Mouse (Mus musculus) liver, adult 2 months (tissue): ENCODE data around the gene Rho. TPM values are rescaled to one million over a fixed set of nuclear protein-coding genes. Genes with fewer than 3 reads are reported as not detected.

Experiments used
- DNase-seq: peaks from one replicate; pipeline ENCODE4 v3.0.0-alpha.2; 2011; ENCODE audit warnings: low read depth, low spot score; ENCODE audit errors: extremely low read depth
- H3K27ac ChIP-seq: fragments of 200-500 bp; replicated peaks from 2 replicates; pipeline ENCODE4 v1.5.1; 2012; ENCODE audit warnings: low read depth, mild to moderate bottlenecking, control low read depth, inconsistent platforms, low read length; ENCODE audit not compliant: insufficient read depth
- H3K27me3 ChIP-seq: fragments of 200-500 bp; 2 replicates; pipeline ENCODE4 v1.6.1; 2012; ENCODE audit warnings: mild to moderate bottlenecking, moderate library complexity, low read length, inconsistent platforms; ENCODE audit not compliant: control insufficient read depth, insufficient read depth
- H3K36me3 ChIP-seq: fragments of 200-500 bp; 2 replicates; pipeline ENCODE4 v1.6.1; 2012; ENCODE audit warnings: low read length, inconsistent platforms; ENCODE audit not compliant: control insufficient read depth, insufficient read depth
- H3K4me1 ChIP-seq: fragments of 200-500 bp; 2 replicates; pipeline ENCODE4 v1.6.1; 2011; ENCODE audit warnings: low read length; ENCODE audit not compliant: control insufficient read depth, insufficient read depth
- H3K4me3 ChIP-seq: fragments of 200-500 bp; 2 replicates; pipeline ENCODE4 v1.5.1; 2011; ENCODE audit warnings: low read depth, mild to moderate bottlenecking, control low read depth, low read length, moderate library complexity; ENCODE audit not compliant: insufficient read depth
- H3K79me2 ChIP-seq: fragments of 200-500 bp; 2 replicates; pipeline ENCODE4 v1.6.1; 2012; ENCODE audit warnings: inconsistent platforms, mild to moderate bottlenecking, low read length, moderate library complexity; ENCODE audit not compliant: control insufficient read depth, insufficient read depth
- H3K9ac ChIP-seq: fragments of 200-500 bp; 2 replicates; pipeline ENCODE4 v1.6.1; 2012; ENCODE audit warnings: low read depth, mild to moderate bottlenecking, control low read depth, inconsistent platforms, low read length
- CTCF ChIP-seq: fragments of 200-500 bp; IDR thresholded peaks from 2 replicates; pipeline ENCODE4 v1.5.1; 2011; ENCODE audit warnings: low read depth, low read length, control low read depth
- POLR2A ChIP-seq: fragments of 200-500 bp; IDR thresholded peaks from 2 replicates; pipeline ENCODE4 v1.6.1; 2011; ENCODE audit warnings: low read length, control low read depth; ENCODE audit not compliant: insufficient read depth; ENCODE audit errors: extremely low read depth
- WGBS: fragments of 180-500 bp; shearing (Covaris S2); methylation state at CpG from one replicate; pipeline ENCODE4 v1.1.7; 2018; 5-methylcytosine and 5-hydroxymethylcytosine counted together
- polyA plus RNA-seq: library from polyadenylated mRNA; depleted of rRNA; stranded (reverse); fragments of >200 nt; gene quantifications from 2 replicates; pipeline ENCODE4 v1.2.3, GENCODE M21; 2012
- total RNA-seq: library from RNA; depleted of rRNA; stranded (reverse); fragments of >200 nt; gene quantifications from 2 replicates; pipeline ENCODE4 v1.2.3, GENCODE M21; 2014

The Rho gene
- total and polyA plus RNA-seq, 2 experiments, result 0.04 TPM; not detected in 1

DNA sequence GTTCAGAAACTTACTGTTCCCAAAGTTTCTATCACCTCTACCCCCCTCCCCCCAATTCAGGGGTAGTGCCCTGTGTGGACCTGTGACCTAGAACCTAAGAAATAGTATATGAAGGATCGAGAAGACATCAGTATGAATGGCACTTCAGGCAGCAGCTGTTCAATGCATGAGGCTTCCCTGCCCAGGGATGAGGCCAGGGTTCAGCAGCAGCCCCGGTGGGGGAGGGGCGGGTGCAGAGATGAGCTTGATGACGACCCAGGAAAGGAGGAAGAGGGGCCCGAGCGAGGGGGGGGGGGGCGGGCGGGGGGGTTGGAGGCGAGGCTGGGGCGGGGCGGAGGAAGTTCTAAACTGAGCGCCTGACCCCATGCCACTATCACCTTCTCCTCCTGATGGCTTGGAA, 9.6 kb downstream of the Rho start:
- WGBS, result 15% methylated on average over 9 of the region's 12 CpGs
- Histone ChIP-seq H3K9ac (no peak overlapping the region), H3K27me3 (no peaks in the 10 kb centered on the region), H3K4me1 (peaks cover 4% of the 10 kb centered on the region; the same call in 1 of the 2 replicates), H3K27ac (no peak overlapping the region), H3K36me3 (no peaks in the 10 kb centered on the region), H3K79me2 (no peaks in the 10 kb centered on the region), H3K4me3 (no peak overlapping the region)
- no peak for TF ChIP-seq CTCF
- no peak for TF ChIP-seq POLR2A
- DNase-seq, result no peak

DNA sequence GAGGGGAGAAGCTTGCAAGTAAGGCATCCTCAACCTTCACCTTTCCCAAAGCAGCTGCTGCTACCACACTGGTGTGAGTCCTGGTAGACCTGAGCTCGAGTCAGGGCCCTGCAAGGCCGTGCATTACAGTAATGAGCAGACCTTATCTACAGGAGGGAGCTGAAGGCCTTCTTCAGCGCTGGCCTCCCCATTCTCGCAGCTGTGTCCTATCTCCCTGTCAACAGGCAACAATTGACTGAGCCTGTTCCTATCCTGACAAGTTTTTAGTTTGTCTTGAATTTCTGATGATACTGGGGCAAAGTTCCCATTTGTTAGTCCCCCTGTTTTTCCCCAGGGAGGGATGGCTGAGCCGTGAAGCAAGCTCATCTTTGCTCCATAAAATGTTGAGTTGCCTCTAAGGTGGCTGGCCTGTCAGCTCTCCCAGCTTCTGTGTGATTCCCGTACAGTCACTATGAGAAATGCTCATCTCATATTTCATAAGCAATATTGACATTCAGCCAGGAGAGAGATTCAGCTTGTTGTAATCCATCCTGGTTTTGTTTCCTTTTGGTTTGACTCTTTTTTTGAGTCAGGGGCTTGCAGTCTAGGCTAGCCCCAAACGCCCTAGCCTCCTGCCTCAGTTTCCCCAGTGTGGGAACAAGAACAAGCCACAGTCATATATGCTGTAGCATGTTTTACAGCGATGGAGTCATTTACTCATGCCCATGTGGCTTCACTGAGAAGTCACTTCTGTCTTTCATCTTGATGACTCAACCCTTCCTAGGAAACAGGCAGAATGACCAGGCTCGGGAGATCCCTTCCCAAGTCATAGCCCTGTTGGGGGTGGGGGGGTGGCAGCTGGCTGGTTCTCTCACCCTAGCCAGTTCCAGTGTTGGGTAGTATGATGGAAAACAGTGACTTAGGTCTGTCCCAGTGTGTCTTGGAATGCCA, 12.2 kb downstream of the Rho start:
- H3K4me3 ChIP-seq, result no peak overlapping the region
- DNase-seq, result no peak
- H3K79me2 ChIP-seq, result no peaks in the 10 kb centered on the region
- no peak overlapping the region for H3K9ac ChIP-seq
- H3K36me3 ChIP-seq, result no peaks in the 10 kb centered on the region
- TF ChIP-seq CTCF (no peak), POLR2A (no peak)
- peaks cover 4% of the 10 kb centered on the region; the same call in 1 of the 2 replicates for H3K4me1 ChIP-seq
- 80% methylated on average over 9 of the region's 9 CpGs for WGBS
- H3K27me3 ChIP-seq, result no peaks in the 10 kb centered on the region
- H3K27ac ChIP-seq, result no peak overlapping the region

DNA sequence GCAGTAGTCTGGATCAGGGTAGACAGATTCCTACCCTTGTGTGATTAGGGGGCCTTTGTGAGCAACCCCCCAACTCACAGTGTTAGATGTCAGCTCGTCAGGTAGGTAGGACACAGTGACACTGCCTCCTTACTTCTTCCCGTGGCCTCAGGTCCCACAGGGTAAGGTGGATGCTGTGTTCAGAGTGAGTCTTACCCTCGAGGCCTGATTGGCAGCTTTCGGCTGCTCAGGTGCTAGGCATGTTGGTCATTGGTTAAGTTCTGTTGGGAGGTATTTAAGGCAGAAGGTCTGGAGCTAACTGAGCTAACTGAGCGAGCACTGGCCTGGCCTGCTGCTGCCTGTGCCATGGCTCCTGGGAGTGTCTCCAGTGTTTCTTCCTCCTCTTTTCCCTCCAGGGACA, 13.1 kb downstream of the Rho start, which contains the start of gene H1foo:
Gene H1foo, plus strand, starts transcription at position 301 of the 400 bp plus-strand sequence.
- Histone ChIP-seq H3K9ac (no peak within 1 kb of the TSS), H3K4me3 (no peak within 1 kb of the TSS), H3K4me1 (peaks cover 4% of the 10 kb centered on the region; the same call in 1 of the 2 replicates), H3K79me2 (no peaks in the 10 kb centered on the region), H3K27me3 (no peaks in the 10 kb centered on the region), H3K36me3 (no peaks in the 10 kb centered on the region), H3K27ac (no peak within 1 kb of the TSS)
- no peak for TF ChIP-seq CTCF
- no peak for TF ChIP-seq POLR2A
- 86% methylated on average over 5 of the region's 5 CpGs for WGBS
- no peak for DNase-seq

DNA sequence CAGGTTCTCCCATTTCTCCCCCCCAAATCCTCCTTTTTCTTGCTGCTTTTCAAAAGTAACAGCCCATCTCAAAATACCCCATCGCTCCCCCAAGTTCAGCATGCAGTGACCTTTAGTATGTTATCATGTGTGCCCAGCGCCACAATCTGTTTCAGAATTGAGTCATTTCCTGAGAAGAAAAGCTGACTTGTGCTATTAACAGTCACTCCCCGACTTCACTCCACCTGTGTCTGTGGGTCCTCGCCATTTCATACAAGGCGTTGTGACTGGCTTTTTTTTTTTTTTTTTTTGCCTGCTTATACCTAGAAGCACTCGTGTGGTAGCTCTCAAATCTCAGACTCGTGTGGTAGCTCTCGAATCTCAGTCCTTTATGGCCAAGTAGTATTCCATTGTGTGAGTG, 14.1 kb downstream of the Rho start:
- no peak for DNase-seq
- no peaks in the 10 kb centered on the region for H3K79me2 ChIP-seq
- no peaks in the 10 kb centered on the region for H3K36me3 ChIP-seq
- H3K27ac ChIP-seq, result no peak overlapping the region
- no peak overlapping the region for H3K4me3 ChIP-seq
- no peak for TF ChIP-seq CTCF
- TF ChIP-seq POLR2A, result no peak
- peaks cover 2% of the 10 kb centered on the region; the same call in 1 of the 2 replicates for H3K4me1 ChIP-seq
- no peak overlapping the region for H3K9ac ChIP-seq
- WGBS, result 81% methylated on average over 8 of the region's 8 CpGs
- no peaks in the 10 kb centered on the region for H3K27me3 ChIP-seq

DNA sequence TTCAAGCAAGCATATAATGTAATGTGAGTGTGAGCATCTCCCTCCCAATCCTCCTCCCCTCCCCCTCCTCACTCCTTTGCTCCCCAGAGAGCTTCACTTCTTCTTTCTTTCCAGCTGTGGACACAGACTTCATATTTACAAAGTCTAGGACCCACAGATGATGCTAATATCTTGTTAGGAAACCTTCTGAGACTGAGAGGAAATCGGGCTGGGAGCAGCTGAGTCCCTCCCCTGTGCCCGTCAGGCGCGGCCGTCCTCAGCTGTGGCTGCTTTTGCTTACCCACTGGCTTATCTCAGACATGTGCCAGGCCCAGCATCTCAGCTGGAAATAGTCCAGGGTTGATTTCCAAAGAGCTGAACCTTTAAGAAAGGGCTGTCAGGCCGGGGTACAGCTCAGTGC, 14.8 kb downstream of the Rho start:
- Histone ChIP-seq H3K36me3 (no peaks in the 10 kb centered on the region), H3K9ac (no peak overlapping the region), H3K79me2 (no peaks in the 10 kb centered on the region), H3K27ac (no peak overlapping the region), H3K4me1 (no peaks in the 10 kb centered on the region), H3K27me3 (no peaks in the 10 kb centered on the region), H3K4me3 (no peak overlapping the region)
- 70% methylated on average over 6 of the region's 6 CpGs for WGBS
- no peak for DNase-seq
- TF ChIP-seq POLR2A (no peak), CTCF (no peak)
